Mouse (Mus musculus) lung, adult 2 months (tissue): Measurements from ENCODE around the gene Usp18.

ENCODE experiments used
- CTCF ChIP-seq: fragments of 200-500 bp; IDR thresholded peaks from 2 replicates; pipeline ENCODE4 v1.5.1; 2011; ENCODE audit warnings: mild to moderate bottlenecking, low read length, control low read depth; ENCODE audit not compliant: insufficient read depth
- POLR2A ChIP-seq: fragments of 200-500 bp; IDR thresholded peaks from 2 replicates; pipeline ENCODE4 v1.6.1; 2011; ENCODE audit warnings: low read depth, mild to moderate bottlenecking, control low read depth, low read length, borderline replicate concordance; ENCODE audit errors: extremely low read depth

DNA sequence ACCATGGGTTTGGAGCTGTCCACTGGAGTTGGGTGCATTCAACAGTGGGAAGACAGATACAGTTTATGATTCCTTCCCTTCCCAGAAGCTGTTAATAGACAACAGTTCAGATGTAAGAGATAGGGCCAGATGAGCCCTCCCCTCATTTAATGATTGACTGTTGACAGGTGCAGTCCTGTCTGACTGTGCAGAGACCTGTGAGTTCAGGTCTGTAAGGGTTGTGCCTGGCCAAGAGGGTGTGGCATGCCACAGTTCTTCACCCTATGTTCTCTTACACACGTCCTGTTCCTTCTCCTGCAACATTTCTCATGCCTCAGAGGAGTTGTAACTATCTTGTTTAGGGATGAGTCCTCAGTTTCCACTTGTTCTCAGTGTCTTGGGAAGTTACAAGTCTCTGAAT, 13.1 kb upstream of the Usp18 start:
- TF ChIP-seq CTCF (no peak), POLR2A (no peak)
